Mouse (Mus musculus): ENCODE data around the gene Tspan11. TPM values are rescaled to one million over a fixed set of nuclear protein-coding genes. Genes with fewer than 3 reads are reported as not detected.

Gene Tspan11
- total and polyA plus RNA-seq, 2 experiments from 2014 or later = 3.6 to 5.6 TPM

- no peak for ATAC-seq
- Histone ChIP-seq H3K27ac (no peak overlapping the region), H3K4me2 (ENCODE audit: low read depth, low read length) (no peak overlapping the region), H3K9me3 (ENCODE audit: low read length) (no peaks in the 10 kb centered on the region), H3K36me3 (ENCODE audit: insufficient read depth, low read length) (no peaks in the 10 kb centered on the region), H3K4me1 (ENCODE audit: insufficient read depth, low read length) (peaks cover 11% of the 10 kb centered on the region), H3K9ac (replicated peaks; ENCODE audit: low read length) (no peak overlapping the region), H3K4me3 (ENCODE audit: low read length) (no peak overlapping the region), H3K27me3 (ENCODE audit: insufficient read depth, low read length) (no peaks in the 10 kb centered on the region)
- TF ChIP-seq CTCF (IDR thresholded peaks at IDR 0.05; ENCODE audit: low read depth) = no peak
- WGBS = 93% methylated on average over 4 of the region's 4 CpGs
- DNase-seq (ENCODE audit: low spot score) = no peak
Observed at GRCm38 (mm10) chr6:127851611-127852010, 35.8 kb upstream of the Tspan11 start.

- H3K4me2 ChIP-seq (ENCODE audit: low read depth, low read length) = no peak overlapping the region
Observed at GRCm38 (mm10) chr6:127853241-127853640, 34.1 kb upstream of the Tspan11 start.

GRCm38 (mm10) chr6:127853771-127854687, 33.4 kb upstream of the Tspan11 start:
- peaks cover 11% of the 10 kb centered on the region for H3K4me1 ChIP-seq (ENCODE audit: insufficient read depth, low read length)
- WGBS = 38% methylated on average over 16 of the region's 16 CpGs
- H3K9me3 ChIP-seq (ENCODE audit: low read length) = no peaks in the 10 kb centered on the region
- no peak overlapping the region for H3K4me3 ChIP-seq (ENCODE audit: low read length)
- no peak for TF ChIP-seq CTCF (IDR thresholded peaks at IDR 0.05; ENCODE audit: low read depth)
- peak overlapping the region; percentile 33; the same call in 1 of the 2 replicates for H3K4me2 ChIP-seq (ENCODE audit: low read depth, low read length)
- H3K27me3 ChIP-seq (ENCODE audit: insufficient read depth, low read length) = no peaks in the 10 kb centered on the region
- ATAC-seq = peak; percentile 57; the same call in 1 of the 2 replicates
- no peaks in the 10 kb centered on the region for H3K36me3 ChIP-seq (ENCODE audit: insufficient read depth, low read length)
- H3K27ac ChIP-seq = 0 out of 2 replicates have a peak overlapping the region, but pooled peaks have one; percentile 36
- no peak overlapping the region for H3K9ac ChIP-seq (replicated peaks; ENCODE audit: low read length)
- peak; percentile 65 for DNase-seq (ENCODE audit: low spot score)

More at GRCm38 (mm10) chr6:127853241-127853640, 34.1 kb upstream of the Tspan11 start:
- Histone ChIP-seq H3K9ac (replicated peaks; ENCODE audit: low read length) (no peak overlapping the region), H3K27ac (no peak overlapping the region), H3K4me1 (ENCODE audit: insufficient read depth, low read length) (peaks cover 11% of the 10 kb centered on the region), H3K9me3 (ENCODE audit: low read length) (no peaks in the 10 kb centered on the region), H3K36me3 (ENCODE audit: insufficient read depth, low read length) (no peaks in the 10 kb centered on the region), H3K4me3 (ENCODE audit: low read length) (no peak overlapping the region), H3K27me3 (ENCODE audit: insufficient read depth, low read length) (no peaks in the 10 kb centered on the region)
- ATAC-seq = no peak
- 93% methylated on average over 7 of the region's 7 CpGs for WGBS
- no peak for DNase-seq (ENCODE audit: low spot score)
- no peak for TF ChIP-seq CTCF (IDR thresholded peaks at IDR 0.05; ENCODE audit: low read depth)

GRCm38 (mm10) chr6:127854688-127855013, 32.7 kb upstream of the Tspan11 start:
- WGBS = 95% methylated on average over 2 of the region's 2 CpGs
- Histone ChIP-seq H3K27me3 (ENCODE audit: insufficient read depth, low read length) (no peaks in the 10 kb centered on the region), H3K9me3 (ENCODE audit: low read length) (no peaks in the 10 kb centered on the region), H3K4me1 (ENCODE audit: insufficient read depth, low read length) (peaks cover 11% of the 10 kb centered on the region), H3K36me3 (ENCODE audit: insufficient read depth, low read length) (no peaks in the 10 kb centered on the region), H3K9ac (replicated peaks; ENCODE audit: low read length) (no peak overlapping the region), H3K27ac (no peak overlapping the region), H3K4me3 (ENCODE audit: low read length) (no peak overlapping the region), H3K4me2 (ENCODE audit: low read depth, low read length) (no peak overlapping the region)
- DNase-seq (ENCODE audit: low spot score) (no peak), ATAC-seq (no peak)
- no peak for TF ChIP-seq CTCF (IDR thresholded peaks at IDR 0.05; ENCODE audit: low read depth)

- no peak overlapping the region for H3K4me2 ChIP-seq (ENCODE audit: low read depth, low read length)
- no peak for TF ChIP-seq CTCF (IDR thresholded peaks at IDR 0.05; ENCODE audit: low read depth)
- no peaks in the 10 kb centered on the region for H3K9me3 ChIP-seq (ENCODE audit: low read length)
- 29% methylated on average over 9 of the region's 9 CpGs for WGBS
- no peaks in the 10 kb centered on the region for H3K36me3 ChIP-seq (ENCODE audit: insufficient read depth, low read length)
- H3K9ac ChIP-seq (replicated peaks; ENCODE audit: low read length) = no peak overlapping the region
- H3K27ac ChIP-seq = no peak overlapping the region
- H3K4me1 ChIP-seq (ENCODE audit: insufficient read depth, low read length) = peaks cover 11% of the 10 kb centered on the region
- H3K4me3 ChIP-seq (ENCODE audit: low read length) = no peak overlapping the region
- H3K27me3 ChIP-seq (ENCODE audit: insufficient read depth, low read length) = no peaks in the 10 kb centered on the region
- ATAC-seq (peak; percentile 74), DNase-seq (ENCODE audit: low spot score) (peak; percentile 69)
Observed at GRCm38 (mm10) chr6:127855711-127856295, 31.6 kb upstream of the Tspan11 start.

GRCm38 (mm10) chr6:127861951-127862350, 25.4 kb upstream of the Tspan11 start:
- TF ChIP-seq CTCF (IDR thresholded peaks at IDR 0.05; ENCODE audit: low read depth) = no peak
- DNase-seq (ENCODE audit: low spot score) (no peak), ATAC-seq (no peak)
- H3K9me3 ChIP-seq (ENCODE audit: low read length) = no peaks in the 10 kb centered on the region
- no peak overlapping the region for H3K27ac ChIP-seq
- no peaks in the 10 kb centered on the region for H3K4me1 ChIP-seq (ENCODE audit: insufficient read depth, low read length)
- no peak overlapping the region for H3K4me3 ChIP-seq (ENCODE audit: low read length)
- H3K36me3 ChIP-seq (ENCODE audit: insufficient read depth, low read length) = no peaks in the 10 kb centered on the region
- WGBS = 35% methylated on average over 9 of the region's 9 CpGs
- no peak overlapping the region for H3K9ac ChIP-seq (replicated peaks; ENCODE audit: low read length)
- no peaks in the 10 kb centered on the region for H3K27me3 ChIP-seq (ENCODE audit: insufficient read depth, low read length)
- no peak overlapping the region for H3K4me2 ChIP-seq (ENCODE audit: low read depth, low read length)
